Mouse (Mus musculus): ENCODE measurements around the gene Casq1. TPM values are rescaled to one million over a fixed set of nuclear protein-coding genes. Genes with fewer than 3 reads are reported as not detected.

The Casq1 gene
- total RNA-seq, 2 experiments from 2014 or later: 4,961 to 5,359 TPM

DNA sequence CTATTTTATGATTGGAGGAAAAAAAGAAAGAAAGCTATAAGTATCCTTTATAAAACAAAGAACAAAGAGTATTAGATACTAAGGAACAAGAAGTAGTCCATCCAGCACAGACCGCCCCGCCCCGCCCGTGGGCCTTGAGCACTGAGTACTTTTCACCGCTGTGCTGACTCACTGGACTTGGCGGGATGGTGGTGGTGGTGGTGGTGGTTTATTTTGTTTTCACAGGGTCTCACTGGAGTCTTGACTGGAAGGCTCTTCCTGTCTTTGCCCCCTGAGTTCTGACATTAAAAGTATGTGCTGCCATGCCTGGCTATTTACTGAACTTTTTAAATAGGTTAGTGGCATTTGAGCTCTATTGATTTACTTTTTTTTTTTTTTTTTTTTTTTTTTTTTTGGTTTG lies 36.6 kb downstream of the Casq1 start:
- DNase-seq: no peak

DNA sequence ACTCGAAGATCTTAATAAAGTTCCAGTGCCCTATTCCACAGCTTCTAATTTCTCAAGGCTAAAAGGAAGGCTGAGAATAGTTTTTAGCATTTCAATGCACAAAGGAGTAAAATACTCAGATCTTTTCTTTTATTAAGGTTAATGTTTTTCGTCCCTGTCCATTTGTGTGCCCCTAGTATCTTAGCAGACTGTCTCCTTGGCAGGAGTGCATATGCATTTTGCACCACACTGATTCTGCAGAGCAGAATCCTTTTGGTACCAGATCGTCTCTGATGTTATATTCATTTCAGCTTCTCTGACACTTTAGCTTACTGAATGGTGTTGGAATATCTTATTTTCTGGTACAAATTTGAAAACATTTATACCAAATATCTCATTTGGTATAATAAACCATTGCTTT lies 37.9 kb downstream of the Casq1 start:
- no peak for DNase-seq

DNA sequence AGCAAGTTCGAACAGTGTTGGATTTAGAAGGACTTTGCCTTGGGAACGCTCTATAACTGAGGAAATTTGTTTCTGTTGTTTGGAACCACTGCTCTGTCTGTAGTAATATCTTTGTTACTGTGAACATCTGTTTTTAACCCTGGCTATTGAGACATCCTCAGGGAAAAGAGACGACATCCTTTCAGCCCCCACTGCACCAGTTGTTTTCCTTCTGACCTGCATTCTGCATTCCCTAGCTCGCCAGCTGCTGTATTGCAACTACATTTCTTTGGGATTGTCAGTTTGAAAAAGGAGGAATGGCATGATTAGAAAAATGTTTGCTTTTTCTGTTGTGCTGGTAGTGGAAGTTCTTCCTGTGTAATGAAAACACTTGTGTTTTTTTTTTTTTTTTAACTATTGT lies 38.8 kb downstream of the Casq1 start:
- DNase-seq: no peak

DNA sequence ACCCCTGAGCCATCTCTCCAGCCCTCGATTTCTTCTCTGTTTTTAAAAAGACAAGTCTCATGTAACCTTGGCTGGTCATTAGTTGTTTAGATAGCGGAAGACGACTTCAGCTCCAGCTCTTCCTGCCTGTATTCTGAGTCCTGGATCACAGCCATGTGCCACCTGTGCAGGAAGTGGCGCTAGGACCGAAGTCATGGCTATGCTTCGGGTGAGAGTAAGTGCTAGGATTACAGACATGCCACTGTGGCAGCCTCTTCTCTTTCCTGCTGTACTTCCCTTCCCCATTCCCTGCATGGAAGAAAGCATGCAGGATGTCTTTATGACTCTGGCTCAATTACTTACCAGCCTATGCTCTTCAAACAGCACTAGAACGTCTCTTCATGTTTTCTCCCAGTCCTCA lies 40.6 kb downstream of the Casq1 start:
- no peak for DNase-seq

DNA sequence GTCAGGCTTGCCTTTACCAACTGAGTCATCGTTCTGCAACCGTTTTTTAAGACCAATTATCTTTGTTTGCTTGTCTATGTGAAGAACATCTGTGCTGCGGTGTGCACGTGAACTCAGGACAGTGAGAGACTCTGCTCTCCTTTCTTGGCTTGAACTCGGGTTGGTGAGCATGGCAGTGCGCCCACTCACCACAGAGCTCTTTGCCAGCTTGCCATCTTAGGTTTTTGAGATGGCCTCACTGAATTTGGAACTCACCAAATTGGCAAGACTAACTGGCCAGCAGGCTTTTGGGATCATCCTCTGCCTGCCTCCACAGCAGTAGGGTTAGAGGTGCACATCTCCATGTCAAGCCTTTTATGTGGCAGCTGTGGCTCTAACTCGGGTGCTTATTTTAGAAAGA lies 41.9 kb downstream of the Casq1 start:
- no peak for DNase-seq

DNA sequence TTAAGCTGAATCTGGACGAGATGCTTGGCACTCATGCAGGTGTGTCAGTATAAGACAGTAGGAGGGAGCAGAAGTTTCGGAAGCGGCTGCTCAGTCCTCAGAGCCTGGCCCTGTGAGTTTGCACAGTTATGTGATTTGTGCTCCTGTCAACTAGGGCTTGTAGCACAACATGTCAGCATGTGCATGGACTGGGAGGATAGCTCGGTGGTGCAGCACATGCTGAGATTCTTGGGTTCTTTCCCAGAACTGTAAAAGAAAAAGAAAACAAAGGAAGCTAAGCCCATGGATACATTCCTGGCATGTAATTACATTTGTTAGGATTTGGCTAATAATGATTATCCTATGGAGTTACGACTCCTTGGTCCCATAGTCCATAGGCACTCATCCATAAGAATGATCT lies 46.5 kb downstream of the Casq1 start:
- DNase-seq: no peak

DNA sequence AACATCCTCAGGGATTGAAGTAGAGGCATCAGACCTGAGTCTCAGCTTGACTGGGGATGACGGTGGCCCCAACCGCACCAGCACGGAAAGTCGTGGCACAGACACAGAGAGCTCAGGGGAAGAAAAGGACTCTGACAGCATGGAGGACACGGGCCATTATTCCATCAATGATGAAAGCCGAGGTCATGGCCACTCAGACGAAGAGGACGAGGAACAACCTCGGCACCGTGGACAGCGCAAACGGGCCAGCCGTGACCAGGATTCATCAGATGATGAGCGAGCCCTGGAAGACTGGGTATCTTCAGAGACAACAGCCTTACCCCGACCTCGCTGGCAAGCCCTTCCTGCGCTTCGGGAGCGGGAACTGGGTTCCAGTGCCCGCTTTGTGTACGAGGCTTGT lies 47.3 kb downstream of the Casq1 start:
- DNase-seq: no peak

DNA sequence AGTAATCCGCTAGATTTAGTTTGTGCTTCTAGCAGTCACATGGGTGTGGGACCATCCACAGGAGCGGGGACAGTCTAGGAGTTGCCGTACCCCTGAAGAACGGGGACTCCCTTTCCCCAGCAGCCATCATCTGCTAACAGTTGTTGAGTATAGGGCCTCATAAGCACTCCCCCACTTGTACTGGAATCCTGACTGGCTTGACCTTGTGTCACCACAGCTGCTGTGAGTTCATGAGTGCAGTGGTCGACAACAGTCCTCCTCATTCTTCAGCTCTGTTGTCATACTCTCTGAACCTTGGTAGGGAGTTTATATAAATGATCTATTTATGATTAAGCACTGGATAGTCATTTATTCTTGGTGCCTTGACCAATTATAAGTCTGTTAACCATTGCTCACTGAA lies 49.9 kb downstream of the Casq1 start:
- DNase-seq: no peak

DNA sequence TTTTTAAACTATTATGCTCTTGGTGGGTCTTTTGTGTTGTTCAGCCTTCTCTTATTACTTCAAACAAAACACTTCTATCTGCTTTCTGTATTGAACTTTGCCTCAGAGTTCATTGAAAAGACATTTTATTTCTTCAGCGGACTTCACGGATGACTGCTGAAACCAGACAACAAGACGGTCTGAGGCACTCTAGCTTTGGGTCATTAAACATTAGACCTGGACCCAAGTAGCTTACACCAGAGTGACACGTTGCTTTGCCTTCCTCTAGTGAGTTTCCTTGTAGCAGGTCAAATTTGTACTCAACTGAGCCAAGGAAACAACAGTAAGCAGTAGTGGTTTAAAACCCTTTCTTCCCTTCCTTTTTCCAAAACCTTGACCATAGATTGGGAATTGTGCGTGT lies 51.8 kb downstream of the Casq1 start:
- no peak for DNase-seq

DNA sequence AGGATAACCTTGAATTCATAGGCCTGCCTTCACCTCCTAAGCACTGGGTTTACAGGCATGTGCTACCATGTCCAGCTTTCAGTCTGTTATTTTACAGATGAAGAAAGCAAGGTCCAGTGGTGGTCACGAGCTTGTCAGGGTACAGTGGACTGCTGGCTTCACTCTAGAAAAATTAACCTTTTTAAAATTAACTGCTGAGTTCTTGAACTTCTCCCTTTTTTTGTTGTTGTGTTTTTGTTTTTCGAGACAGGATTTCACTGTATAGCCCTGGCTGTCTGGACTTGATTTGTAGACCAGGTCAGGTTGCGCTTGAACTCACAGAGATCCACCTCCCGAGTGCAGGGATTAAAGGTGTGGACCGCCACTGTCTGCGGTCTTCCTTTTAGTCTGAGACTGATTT lies 56.7 kb downstream of the Casq1 start:
- no peak for DNase-seq

DNA sequence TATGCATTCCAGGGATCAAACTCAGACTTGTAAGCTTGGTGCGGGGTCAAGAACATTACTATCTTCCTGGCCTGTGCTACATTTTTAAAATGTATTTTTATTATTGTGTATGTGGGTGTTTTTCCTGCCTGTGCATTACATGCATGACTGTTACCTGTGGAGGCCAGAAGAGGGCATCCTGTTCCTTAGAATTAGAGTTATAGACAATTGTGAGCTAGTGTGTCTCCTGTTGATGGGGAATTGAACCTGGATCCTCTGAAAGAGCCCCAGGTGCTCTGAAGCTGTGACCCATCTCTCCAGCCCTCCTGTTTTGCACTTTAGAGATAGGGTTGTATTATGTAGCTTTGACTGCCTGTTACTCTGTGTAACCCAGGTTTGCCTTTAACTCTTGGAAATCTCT lies 57.7 kb downstream of the Casq1 start:
- no peak for DNase-seq

DNA sequence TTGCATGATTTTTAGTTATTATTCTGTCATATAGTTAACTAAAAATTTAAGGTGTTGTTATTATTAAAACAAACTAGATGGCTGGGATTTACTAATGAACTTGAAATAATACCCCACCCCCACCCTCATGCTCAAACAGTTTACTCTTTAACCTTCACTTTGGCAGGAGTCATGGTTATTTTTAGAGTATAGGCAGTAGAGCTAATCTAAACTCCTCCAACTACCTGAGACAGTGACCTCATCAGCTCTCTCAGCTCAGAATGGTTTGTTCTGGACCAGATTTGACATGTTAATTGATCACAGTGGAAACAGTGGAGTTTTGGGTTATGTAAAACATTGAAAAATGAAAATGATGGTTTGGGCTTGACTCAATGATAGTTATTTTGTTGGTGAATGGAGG lies 59.2 kb downstream of the Casq1 start:
- DNase-seq: no peak

DNA sequence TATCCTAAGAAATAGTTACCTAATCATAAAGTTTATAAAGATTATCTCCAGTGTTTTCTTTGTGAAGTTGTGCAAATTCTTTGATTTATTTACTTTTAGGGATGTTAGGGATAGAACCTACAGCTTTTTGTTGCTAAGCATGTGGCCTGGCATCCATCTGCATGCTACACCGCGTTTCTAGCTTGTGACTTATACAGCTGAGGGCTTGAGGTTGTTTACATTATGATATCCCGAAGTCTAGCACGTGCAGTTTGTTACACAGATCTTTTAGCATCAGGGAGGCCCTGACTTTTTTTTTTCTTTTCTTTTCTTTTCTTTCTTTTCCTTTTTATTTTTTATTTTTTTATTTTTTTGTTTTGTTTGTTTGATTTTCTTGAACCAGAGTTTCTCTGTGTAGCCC lies 59.7 kb downstream of the Casq1 start:
- no peak for DNase-seq

Other genes with a start within 250 kb of the Casq1 start
- 1 to 10 TPM; 5.2 to 7.0 TPM for gene Vangl2, start 191.4 kb downstream of the Casq1 start, total RNA-seq (2021)
- not detected for gene Nhlh1, start 162.3 kb downstream of the Casq1 start, total RNA-seq (2021)
- gene Copa, start 137.3 kb downstream of the Casq1 start, total RNA-seq (2021): 100 to 1,000 TPM in 1 of 2 experiments, 10 to 100 TPM in 1; 97.9 to 117 TPM
- 10 to 100 TPM; 43.2 to 47.5 TPM for gene Ncstn, start 137.1 kb downstream of the Casq1 start, total RNA-seq (2021)
- gene Pex19, start 93.1 kb downstream of the Casq1 start, total RNA-seq (2021): 100 to 1,000 TPM; 104 to 106 TPM
- 100 to 1,000 TPM; 132 to 146 TPM for gene Dcaf8, start 71.8 kb downstream of the Casq1 start, total RNA-seq (2021)
- 10 to 100 TPM; 72.5 to 82.1 TPM for gene Pea15a, start 13.1 kb downstream of the Casq1 start, total RNA-seq (2021)
- gene Atp1a4, start 38.5 kb upstream of the Casq1 start, total RNA-seq (2021): under 1 TPM; 0.61 to 0.66 TPM
- 10 to 100 TPM; 15.4 to 19.1 TPM for gene Igsf8, start 41.8 kb upstream of the Casq1 start, total RNA-seq (2021)
- 100 to 1,000 TPM; 695 to 761 TPM for gene Atp1a2, start 78.2 kb upstream of the Casq1 start, total RNA-seq (2021)
- gene Kcnj9, start 109.5 kb upstream of the Casq1 start, total RNA-seq (2021): under 1 TPM; 0.07 to 0.14 TPM
- 1 to 10 TPM in 1 of 2 experiments, under 1 TPM in 1; 0.87 to 1.2 TPM for gene Kcnj10, start 121.3 kb upstream of the Casq1 start, total RNA-seq (2021)
- 1 to 10 TPM; 5.6 to 6.9 TPM for gene Pigm, start 156.7 kb upstream of the Casq1 start, total RNA-seq (2021)

Data from gastrocnemius, postnatal 10 days (tissue).